Comparison of ENCODE assay signal across 8 mouse cellular contexts in the genomic region with DNA sequence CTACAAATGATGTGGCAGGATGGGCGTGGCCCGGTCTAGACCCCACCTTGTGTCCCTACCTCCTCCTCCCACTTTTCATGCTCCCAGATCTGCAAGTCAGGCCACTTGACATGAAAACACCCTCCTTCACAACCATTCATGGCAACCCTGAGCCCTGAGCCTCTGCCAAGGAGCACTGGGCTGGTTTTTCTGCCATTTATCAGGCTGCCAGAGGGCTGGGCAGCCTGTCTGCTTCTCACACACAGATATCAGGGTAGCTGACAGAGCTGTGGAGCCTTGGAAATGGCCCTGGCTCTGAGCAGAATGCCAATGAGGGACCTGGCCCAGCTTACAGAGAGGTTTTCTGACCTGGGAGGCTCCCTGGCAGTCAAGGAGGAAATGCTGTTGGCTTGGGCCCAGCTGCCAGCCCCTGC.
DNase-seq lines count a peak whose midpoint lies in the region; ATAC-seq lines count a peak whose summit lies in the region.

No protein-coding gene starts in this region.

- peak overlapping the region; percentile 9; the same call in 1 of the 2 replicates for H3K27ac ChIP-seq in forebrain, embryonic 14.5 days (ENCODE audit: low read depth, low read length)
- no peak overlapping the region for H3K27ac ChIP-seq in midbrain, embryonic 14.5 days (replicated peaks; ENCODE audit: low read depth, low read length)

- H3K9ac ChIP-seq in forebrain, embryonic 14.5 days (ENCODE audit: low read length): no peak overlapping the region
- no peak overlapping the region for H3K9ac ChIP-seq in midbrain, embryonic 14.5 days (replicated peaks; ENCODE audit: low read length)

- no peaks in the 10 kb centered on the region for H3K36me3 ChIP-seq in forebrain, embryonic 14.5 days (ENCODE audit: control insufficient read depth, insufficient read depth, low read length)
- no peaks in the 10 kb centered on the region for H3K36me3 ChIP-seq in midbrain, embryonic 14.5 days (ENCODE audit: control insufficient read depth, insufficient read depth, low read length)

- peak; percentile 47 for DNase-seq in ovary, adult 18-20 months (ENCODE audit: low spot score)
- DNase-seq in ovary, postnatal 10 days (ENCODE audit: low spot score): no peak
- peak; percentile 91 for DNase-seq in forebrain, embryonic 14.5 days (ENCODE audit: low spot score)
- DNase-seq in layer of hippocampus, adult 8-10 months (ENCODE audit: low spot score in 2 of 2): peak; percentile 48 to 52
- peak; percentile 73 for DNase-seq in midbrain, embryonic 14.5 days
- DNase-seq in spleen, postnatal 4 days (ENCODE audit: low spot score in 2 of 2): no peak
- no peak for DNase-seq in embryo, embryonic 11 days
- DNase-seq in urinary bladder, adult 18-20 months (ENCODE audit: low spot score in 2 of 2): no peak

- H3K9me3 ChIP-seq in forebrain, embryonic 14.5 days (replicated peaks; ENCODE audit: control insufficient read depth, low read length): no peaks in the 10 kb centered on the region
- H3K9me3 ChIP-seq in midbrain, embryonic 14.5 days (ENCODE audit: control insufficient read depth, low read length): no peaks in the 10 kb centered on the region

- WGBS in forebrain, embryonic 14.5 days: 77% methylated on average over 2 of the region's 2 CpGs
- 85% methylated on average over 2 of the region's 2 CpGs for WGBS in midbrain, embryonic 14.5 days

- H3K4me2 ChIP-seq in forebrain, embryonic 14.5 days (ENCODE audit: low read length): no peak overlapping the region
- no peak overlapping the region for H3K4me2 ChIP-seq in midbrain, embryonic 14.5 days (ENCODE audit: low read length)

- H3K27me3 ChIP-seq in forebrain, embryonic 14.5 days (replicated peaks; ENCODE audit: control insufficient read depth, insufficient read depth, low read length): no peaks in the 10 kb centered on the region
- no peaks in the 10 kb centered on the region for H3K27me3 ChIP-seq in midbrain, embryonic 14.5 days (ENCODE audit: control insufficient read depth, insufficient read depth, low read length)

- H3K4me3 ChIP-seq in forebrain, embryonic 14.5 days (ENCODE audit: low read depth, low read length): no peak overlapping the region
- no peak overlapping the region for H3K4me3 ChIP-seq in midbrain, embryonic 14.5 days (replicated peaks; ENCODE audit: low read depth, low read length)

- peaks cover 5% of the 10 kb centered on the region; the same call in 1 of the 2 replicates for H3K4me1 ChIP-seq in forebrain, embryonic 14.5 days (ENCODE audit: control insufficient read depth, insufficient read depth, low read length)
- no peaks in the 10 kb centered on the region for H3K4me1 ChIP-seq in midbrain, embryonic 14.5 days (ENCODE audit: control insufficient read depth, insufficient read depth, low read length)

- ATAC-seq in forebrain, embryonic 14.5 days: peak; percentile 95
- peak; percentile 68 for ATAC-seq in midbrain, embryonic 14.5 days (ENCODE audit: low FRiP score, low TSS enrichment)

Comparison
In these comparisons a context has a peak if more than half of its experiments do, and no peak if none do; other contexts are left out.
1. DNase-seq: peak in ovary, adult 18-20 months (single experiment), forebrain, embryonic 14.5 days (single experiment), layer of hippocampus, adult 8-10 months (2 of 2) and midbrain, embryonic 14.5 days (single experiment); none in ovary, postnatal 10 days (single experiment), spleen, postnatal 4 days (0 of 2), embryo, embryonic 11 days (single experiment) and urinary bladder, adult 18-20 months (0 of 2).